Mouse (Mus musculus) neutrophil, adult 83 days (primary cell): ENCODE data around the gene Klf12. TPM values are rescaled to one million over a fixed set of nuclear protein-coding genes. Genes with fewer than 3 reads are reported as not detected.

ENCODE experiments used
- total RNA-seq, 2 experiments: library from RNA; stranded (reverse); gene quantifications; one replicate each; pipeline ENCODE4 v1.2.4; 2023

Klf12 gene
- 1 to 10 TPM in 1 of 2 experiments, under 1 TPM in 1; 0.35 to 3.2 TPM for total RNA-seq

GRCm38 (mm10) chr14:100284119-100284860, at the start of gene Klf12:
Gene Klf12 (minus strand): TSS chr14:100284679.

